Comparison of ENCODE assay signal across 7 mouse cellular contexts in genomic region chr10:60193532-60194423, GRCm38 (mm10). TPM values are rescaled to one million over a fixed set of nuclear protein-coding genes. Genes with fewer than 3 reads are reported as not detected.
DNase-seq lines count a peak whose midpoint lies in the region; ATAC-seq and TF ChIP-seq lines count a peak whose summit lies in the region.

No protein-coding gene starts in this region.

- peak; percentile 83 for ATAC-seq in forebrain, postnatal 0 days
- ATAC-seq in monocyte, adult 5-6 weeks (replicated peaks; ENCODE audit: insufficient number of reproducible peaks, low FRiP score, low TSS enrichment, poor library complexity, severe bottlenecking), result no peak

- no peak overlapping the region for H3ac ChIP-seq in myocyte (ENCODE audit: control insufficient read depth, insufficient read length)

- no peaks in the 10 kb centered on the region for H3K27me3 ChIP-seq in forebrain, postnatal 0 days (ENCODE audit: insufficient read depth, low read length)
- H3K27me3 ChIP-seq in myocyte (ENCODE audit: control insufficient read depth, insufficient read depth, insufficient read length), result no peaks in the 10 kb centered on the region

- DNase-seq in right cerebral cortex, postnatal 14 days, result peak; percentile 45
- no peak for DNase-seq in right cerebral cortex, adult 2 months (ENCODE audit: low spot score in 2 of 2)
- peak; percentile 98 for DNase-seq in brain, embryonic 14.5 days (ENCODE audit: low read depth)
- peak; percentile 89 for DNase-seq in forebrain, postnatal 0 days
- peak; percentile 83 to 91 for DNase-seq in kidney, postnatal 4 days

- 4% methylated on average over 19 of the region's 19 CpGs for WGBS in forebrain, postnatal 0 days

- peak overlapping the region; percentile 40; the same call in 1 of the 2 replicates for H3K27ac ChIP-seq in forebrain, postnatal 0 days (ENCODE audit: low read depth, low read length)

- H3K4me2 ChIP-seq in forebrain, postnatal 0 days (ENCODE audit: low read depth), result peak overlapping the region; percentile 36
- peak overlapping the region; percentile 54 for H3K4me2 ChIP-seq in myocyte (ENCODE audit: low read depth)

- no peak for TF ChIP-seq CTCF in brain, embryonic 14.5 days (IDR thresholded peaks at IDR 0.05; ENCODE audit: borderline replicate concordance, extremely low read depth, insufficient read depth, insufficient read length)
- TF ChIP-seq CTCF in forebrain, postnatal 0 days (IDR thresholded peaks at IDR 0.05; ENCODE audit: low read depth), result peak; percentile 16; the same call in 1 of the 2 replicates

- no peaks in the 10 kb centered on the region for H3K79me2 ChIP-seq in myocyte (ENCODE audit: control insufficient read depth, insufficient read depth)

- H3K36me3 ChIP-seq in forebrain, postnatal 0 days (ENCODE audit: insufficient read depth), result no peaks in the 10 kb centered on the region
- no peaks in the 10 kb centered on the region for H3K36me3 ChIP-seq in myocyte (ENCODE audit: control insufficient read depth, insufficient read depth)

- no peaks in the 10 kb centered on the region for H3K9me3 ChIP-seq in forebrain, postnatal 0 days (ENCODE audit: low read length)

- TF ChIP-seq POLR2A in brain, embryonic 14.5 days (IDR thresholded peaks at IDR 0.05; ENCODE audit: borderline replicate concordance, extremely low read depth, insufficient read depth, insufficient read length, poor library complexity, severe bottlenecking), result no peak
- TF ChIP-seq POLR2A in myocyte (IDR thresholded peaks at IDR 0.05; ENCODE audit: insufficient read length, low read depth), result no peak

- H3K9ac ChIP-seq in forebrain, postnatal 0 days, result no peak overlapping the region

- 0 out of 2 replicates have a peak overlapping the region, but pooled peaks have one; percentile 4 for H3K4me3 ChIP-seq in forebrain, postnatal 0 days (ENCODE audit: low read depth, low read length)
- H3K4me3 ChIP-seq in myocyte, result no peak overlapping the region

- H3K4me1 ChIP-seq in forebrain, postnatal 0 days (ENCODE audit: insufficient read depth), result peaks cover 20% of the 10 kb centered on the region; the same call in 1 of the 2 replicates

TF ChIP-seq in myocyte, 11 proteins besides CTCF, POLR2A, EP300 and RAD21:
- no peak for TF ChIP-seq REST (IDR thresholded peaks at IDR 0.05; ENCODE audit: insufficient read depth, insufficient read length)
- no peak for TF ChIP-seq E2F4 (IDR thresholded peaks at IDR 0.05; ENCODE audit: insufficient read depth)
- no peak for TF ChIP-seq POLR2AphosphoS2 (IDR thresholded peaks at IDR 0.05; ENCODE audit: insufficient read length, low read depth)
- TF ChIP-seq MYOD1 (IDR thresholded peaks at IDR 0.05; ENCODE audit: control insufficient read depth in 1 of 3, insufficient read length in 2 of 3, low read depth in 2 of 3), result peak in 1 of 3 experiments; percentile 7
- peak in 1 of 3 experiments; percentile 63 for TF ChIP-seq MYOG (IDR thresholded peaks at IDR 0.05; ENCODE audit: control insufficient read depth in 1 of 3, insufficient read depth in 1 of 3, insufficient read length in 2 of 3, low read depth in 2 of 3)
- peak; percentile 92 for TF ChIP-seq CEBPB (IDR thresholded peaks at IDR 0.05; ENCODE audit: insufficient read depth, poor library complexity, severe bottlenecking)
- TF ChIP-seq TCF12 (IDR thresholded peaks at IDR 0.05; ENCODE audit: insufficient read depth, poor library complexity, severe bottlenecking), result no peak
- TF ChIP-seq USF1 (IDR thresholded peaks at IDR 0.05; ENCODE audit: low read depth), result no peak
- no peak for TF ChIP-seq TCF3 (IDR thresholded peaks at IDR 0.05; ENCODE audit: insufficient read length, low read depth)
- no peak for TF ChIP-seq MAX (IDR thresholded peaks at IDR 0.05; ENCODE audit: low read depth)
- TF ChIP-seq SRF (IDR thresholded peaks at IDR 0.05; ENCODE audit: control insufficient read depth, insufficient read length, low read depth), result no peak

RNA-seq across cellular contexts. Expression of gene Chst3, which starts 25.3 kb away (rescaled TPM):
- 3.1 and 4.6 TPM in 2 replicates for polyA plus RNA-seq in brain, embryonic 14.5 days (2012; rRNA removed)
- 3.9 and 5.6 TPM in 2 replicates for total RNA-seq in forebrain, postnatal 0 days (2014; rRNA removed)
- 0.33 and 0.61 TPM in 2 replicates for polyA plus RNA-seq in forebrain, postnatal 0 days (2015; fragmentation: Nextera tagmentation; extraction: Ambion mirVana)
- 1.6 TPM for polyA plus RNA-seq in myocyte (2012; fragmentation: generic; extraction: Trizol)
- 6.9 to 10.5 TPM (median 8.1 TPM) in 3 replicates for total RNA-seq in monocyte, adult 5-6 weeks (2017)

Comparison
In these comparisons a context has a peak if more than half of its experiments do, and no peak if none do; other contexts are left out.
1. DNase-seq: peak in right cerebral cortex, postnatal 14 days (single experiment), brain, embryonic 14.5 days (single experiment), forebrain, postnatal 0 days (single experiment) and kidney, postnatal 4 days (2 of 2); none in right cerebral cortex, adult 2 months (0 of 2).